Mouse (Mus musculus) lung, adult 2 months (tissue): Measurements from ENCODE around the gene Fbxw8.

Experiments used
- CTCF ChIP-seq: fragments of 200-500 bp; IDR thresholded peaks from 2 replicates; pipeline ENCODE4 v1.5.1; 2011; ENCODE audit warnings: mild to moderate bottlenecking, low read length, control low read depth; ENCODE audit not compliant: insufficient read depth
- POLR2A ChIP-seq: fragments of 200-500 bp; IDR thresholded peaks from 2 replicates; pipeline ENCODE4 v1.6.1; 2011; ENCODE audit warnings: low read depth, mild to moderate bottlenecking, control low read depth, low read length, borderline replicate concordance; ENCODE audit errors: extremely low read depth

- TF ChIP-seq POLR2A (no peak), CTCF (no peak)
These were observed 132.2 kb downstream of the Fbxw8 start for GRCm38 (mm10) chr5:118023053-118023452.
